Mouse (Mus musculus): ENCODE measurements around the gene Iqgap1. TPM values are rescaled to one million over a fixed set of nuclear protein-coding genes. Genes with fewer than 3 reads are reported as not detected.
A peak's percentile ranks its signal among the peaks of the same experiment; 100 is the strongest.

Iqgap1 gene
- total and polyA plus RNA-seq, 3 experiments, result 33.5 to 35.8 (median 34.8) TPM

DNA sequence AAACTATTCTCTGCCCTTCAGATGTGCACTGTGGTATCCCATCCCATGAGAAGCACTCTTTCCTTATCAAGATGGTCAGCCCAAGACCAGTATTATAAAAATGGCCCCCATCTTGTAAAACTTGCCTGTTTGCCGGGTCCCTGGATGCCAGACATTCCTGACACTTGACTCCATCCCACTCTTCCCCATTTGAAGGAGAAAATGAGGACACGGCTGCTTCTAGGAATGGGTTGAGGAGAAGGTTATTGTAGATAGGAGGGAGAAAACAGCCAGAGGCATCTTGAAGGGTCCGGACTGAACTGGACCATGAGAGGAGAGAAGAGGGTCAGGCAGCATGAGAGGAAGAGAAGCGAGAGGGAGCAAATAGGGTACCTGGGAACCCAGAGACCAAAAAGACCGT, 9.1 kb downstream of the Iqgap1 start:
- no peaks in the 10 kb centered on the region for H3K79me2 ChIP-seq (replicated peaks; ENCODE audit: control insufficient read depth, insufficient read depth, low read length)
- TF ChIP-seq EP300 (IDR thresholded peaks at IDR 0.05; ENCODE audit: insufficient read depth, low read depth, low read length) (no peak), POLR2A (IDR thresholded peaks at IDR 0.05; ENCODE audit: insufficient read depth, low read depth, low read length) (no peak), CTCF (IDR thresholded peaks at IDR 0.05) (no peak)
- intact Hi-C loops (cut with DNase I), result no loop called here
- no peak overlapping the region for H3K4me3 ChIP-seq
- H3K9ac ChIP-seq (ENCODE audit: low read depth, low read length), result no peak overlapping the region
- H3K4me1 ChIP-seq (ENCODE audit: control insufficient read depth, insufficient read depth, low read length), result no peaks in the 10 kb centered on the region
- H3K27ac ChIP-seq, result no peak overlapping the region
- no peaks in the 10 kb centered on the region for H3K36me3 ChIP-seq (ENCODE audit: control insufficient read depth, insufficient read depth, low read length)
- H3K27me3 ChIP-seq (ENCODE audit: control insufficient read depth, insufficient read depth, low read length), result no peaks in the 10 kb centered on the region
- no peak for DNase-seq
- WGBS, result 60% methylated on average over 5 of the region's 5 CpGs

DNA sequence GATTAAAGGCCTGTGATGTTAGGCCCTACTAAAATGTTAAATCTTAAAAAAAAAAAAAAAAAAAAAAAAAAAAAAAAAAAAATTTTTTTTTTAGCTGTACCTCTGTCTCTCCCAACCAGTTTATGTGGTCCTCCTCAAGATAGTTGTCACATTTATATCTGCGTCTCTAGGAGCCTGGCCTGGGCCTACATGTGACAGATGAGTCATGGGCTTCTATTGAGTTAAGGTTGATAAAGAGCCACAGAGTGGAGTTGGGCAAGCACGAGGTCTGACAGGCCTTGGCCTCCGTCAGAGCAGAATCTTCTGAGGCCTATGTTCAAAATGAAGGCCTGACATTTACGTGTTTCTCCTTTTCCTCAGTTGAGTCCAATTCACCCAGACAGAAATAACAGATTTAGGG, 12.4 kb downstream of the Iqgap1 start:
- Histone ChIP-seq H3K27me3 (ENCODE audit: control insufficient read depth, insufficient read depth, low read length) (no peaks in the 10 kb centered on the region), H3K79me2 (replicated peaks; ENCODE audit: control insufficient read depth, insufficient read depth, low read length) (no peaks in the 10 kb centered on the region), H3K9ac (ENCODE audit: low read depth, low read length) (no peak overlapping the region), H3K27ac (no peak overlapping the region), H3K4me3 (no peak overlapping the region), H3K4me1 (ENCODE audit: control insufficient read depth, insufficient read depth, low read length) (no peaks in the 10 kb centered on the region), H3K36me3 (ENCODE audit: control insufficient read depth, insufficient read depth, low read length) (no peaks in the 10 kb centered on the region)
- TF ChIP-seq CTCF (IDR thresholded peaks at IDR 0.05) (no peak), POLR2A (IDR thresholded peaks at IDR 0.05; ENCODE audit: insufficient read depth, low read depth, low read length) (no peak), EP300 (IDR thresholded peaks at IDR 0.05; ENCODE audit: insufficient read depth, low read depth, low read length) (no peak)
- 73% methylated on average over 4 of the region's 4 CpGs for WGBS
- intact Hi-C loops (cut with DNase I), result no loop called here
- DNase-seq, result no peak

DNA sequence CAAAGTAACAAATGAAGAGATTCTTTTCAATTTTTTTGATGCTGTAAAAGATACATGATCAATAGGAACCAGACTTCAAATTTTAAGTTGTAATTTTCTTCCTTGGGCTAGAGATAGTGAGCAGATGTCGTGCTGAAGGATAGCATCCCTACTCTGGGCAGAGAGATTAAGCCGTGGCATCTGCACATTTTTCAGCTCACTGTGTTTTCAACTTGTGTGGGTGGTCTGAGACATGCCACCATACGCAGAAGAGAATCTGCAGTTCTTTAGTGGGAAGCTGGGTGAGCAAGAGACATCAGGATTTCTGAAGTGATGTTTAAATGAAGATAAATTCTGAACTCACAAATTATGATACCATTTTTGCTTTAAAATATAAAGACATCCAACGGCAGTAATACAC, 19.4 kb downstream of the Iqgap1 start:
- Histone ChIP-seq H3K27me3 (ENCODE audit: control insufficient read depth, insufficient read depth, low read length) (no peaks in the 10 kb centered on the region), H3K4me3 (no peak overlapping the region), H3K36me3 (ENCODE audit: control insufficient read depth, insufficient read depth, low read length) (no peaks in the 10 kb centered on the region), H3K9ac (ENCODE audit: low read depth, low read length) (no peak overlapping the region), H3K4me1 (ENCODE audit: control insufficient read depth, insufficient read depth, low read length) (peaks cover 3% of the 10 kb centered on the region), H3K27ac (no peak overlapping the region), H3K79me2 (replicated peaks; ENCODE audit: control insufficient read depth, insufficient read depth, low read length) (peaks cover 1% of the 10 kb centered on the region; the same call in 1 of the 2 replicates)
- intact Hi-C loops (cut with DNase I), result no loop called here
- no peak for DNase-seq
- WGBS, result 63% methylated on average over 4 of the region's 4 CpGs
- TF ChIP-seq CTCF (IDR thresholded peaks at IDR 0.05) (no peak), EP300 (IDR thresholded peaks at IDR 0.05; ENCODE audit: insufficient read depth, low read depth, low read length) (no peak), POLR2A (IDR thresholded peaks at IDR 0.05; ENCODE audit: insufficient read depth, low read depth, low read length) (no peak)

GRCm38 (mm10) chr7:80803173-80803872, 22.5 kb downstream of the Iqgap1 start:
- intact Hi-C loops (cut with DNase I), result loop anchor here (2.0 kb wide), 4 partner anchors 23 to 61 kb away; no protein-coding TSS in a partner anchor
- H3K79me2 ChIP-seq (replicated peaks; ENCODE audit: control insufficient read depth, insufficient read depth, low read length), result peaks cover 3% of the 10 kb centered on the region
- peak overlapping the region; percentile 97 for H3K4me3 ChIP-seq
- peak overlapping the region; percentile 92 for H3K9ac ChIP-seq (ENCODE audit: low read depth, low read length)
- H3K36me3 ChIP-seq (ENCODE audit: control insufficient read depth, insufficient read depth, low read length), result peaks cover 13% of the 10 kb centered on the region
- TF ChIP-seq EP300 (IDR thresholded peaks at IDR 0.05; ENCODE audit: insufficient read depth, low read depth, low read length), result no peak
- peak; percentile 93 for TF ChIP-seq POLR2A (IDR thresholded peaks at IDR 0.05; ENCODE audit: insufficient read depth, low read depth, low read length)
- peak; percentile 36; the same call in 1 of the 2 replicates for TF ChIP-seq CTCF (IDR thresholded peaks at IDR 0.05)
- H3K4me1 ChIP-seq (ENCODE audit: control insufficient read depth, insufficient read depth, low read length), result peaks cover 3% of the 10 kb centered on the region
- peak overlapping the region; percentile 97 for H3K27ac ChIP-seq
- DNase-seq, result peak; percentile 94 to 97
- no peaks in the 10 kb centered on the region for H3K27me3 ChIP-seq (ENCODE audit: control insufficient read depth, insufficient read depth, low read length)
- WGBS, result 2% methylated on average over 43 of the region's 47 CpGs

DNA sequence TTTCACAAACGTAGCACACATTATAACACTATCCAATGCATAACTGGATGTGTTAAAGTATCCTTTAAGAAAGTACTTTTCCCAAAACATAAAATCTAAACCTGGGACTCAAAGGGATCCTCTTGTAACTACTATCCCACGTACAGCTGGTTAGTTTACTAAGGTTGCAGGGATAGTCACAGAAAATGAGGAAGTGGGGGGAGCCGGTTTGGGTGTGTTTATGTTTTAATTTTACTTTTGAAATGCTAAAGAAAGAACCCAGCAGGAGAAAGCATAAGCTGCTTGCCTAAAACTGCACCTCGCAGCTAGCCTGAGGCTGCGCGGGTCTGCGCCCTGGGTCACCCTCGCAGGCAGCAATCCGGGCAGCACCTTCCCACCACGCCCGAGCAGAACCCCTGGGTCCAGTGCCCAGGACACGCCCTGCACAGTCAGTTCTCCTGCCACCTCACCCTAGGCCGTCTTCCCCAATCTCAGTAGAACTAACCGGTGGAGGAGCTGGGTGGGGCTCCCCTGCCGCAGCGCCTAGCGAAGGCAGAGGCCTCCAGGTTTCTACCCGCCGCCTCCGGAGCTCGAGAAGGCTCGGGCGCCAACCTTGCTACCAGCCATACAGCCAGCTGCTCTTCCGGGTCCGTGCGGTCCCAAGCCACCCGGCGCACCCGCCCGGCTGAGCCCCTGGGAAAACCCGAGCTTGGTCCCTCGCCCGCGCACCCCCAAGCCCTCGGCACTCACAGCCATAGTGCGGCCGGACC, 23.2 kb downstream of the Iqgap1 start:
- Histone ChIP-seq H3K4me1 (ENCODE audit: control insufficient read depth, insufficient read depth, low read length) (peaks cover 3% of the 10 kb centered on the region), H3K36me3 (ENCODE audit: control insufficient read depth, insufficient read depth, low read length) (peaks cover 17% of the 10 kb centered on the region), H3K9ac (ENCODE audit: low read depth, low read length) (peak overlapping the region; percentile 92), H3K4me3 (peak overlapping the region; percentile 97), H3K79me2 (replicated peaks; ENCODE audit: control insufficient read depth, insufficient read depth, low read length) (peaks cover 3% of the 10 kb centered on the region), H3K27ac (peak overlapping the region; percentile 97), H3K27me3 (ENCODE audit: control insufficient read depth, insufficient read depth, low read length) (no peaks in the 10 kb centered on the region)
- WGBS, result under 1% methylated on average over 37 of the region's 37 CpGs
- intact Hi-C loops (cut with DNase I), result loop anchor here (2.0 kb wide), 4 partner anchors 22 to 60 kb away; no protein-coding TSS in a partner anchor
- TF ChIP-seq CTCF (IDR thresholded peaks at IDR 0.05), result no peak
- DNase-seq, result no peak

DNA sequence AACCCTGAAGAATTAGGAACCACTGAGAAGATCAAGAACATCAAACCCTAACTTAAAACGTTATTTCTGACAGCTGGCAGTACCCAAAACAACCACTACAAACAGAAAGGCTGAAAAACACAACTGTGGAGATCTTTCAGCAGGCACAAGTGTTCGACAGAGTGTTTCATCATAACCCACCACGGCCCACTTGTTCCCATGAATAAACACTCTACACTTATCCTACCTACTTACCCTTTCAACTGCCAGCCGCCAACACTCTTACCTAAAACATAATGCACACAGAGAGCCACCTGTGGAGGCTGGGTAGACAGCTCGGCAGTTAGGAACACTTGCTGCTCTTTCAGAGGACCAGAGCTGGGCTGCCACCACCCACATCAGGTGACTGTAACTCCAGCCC, 26.5 kb downstream of the Iqgap1 start:
- H3K9ac ChIP-seq (ENCODE audit: low read depth, low read length), result no peak overlapping the region
- peaks cover 7% of the 10 kb centered on the region for H3K4me1 ChIP-seq (ENCODE audit: control insufficient read depth, insufficient read depth, low read length)
- TF ChIP-seq POLR2A (IDR thresholded peaks at IDR 0.05; ENCODE audit: insufficient read depth, low read depth, low read length) (no peak), CTCF (IDR thresholded peaks at IDR 0.05) (0 out of 2 replicates have a peak, but pooled peaks have one; percentile 14), EP300 (IDR thresholded peaks at IDR 0.05; ENCODE audit: insufficient read depth, low read depth, low read length) (no peak)
- H3K79me2 ChIP-seq (replicated peaks; ENCODE audit: control insufficient read depth, insufficient read depth, low read length), result peaks cover 5% of the 10 kb centered on the region
- H3K27me3 ChIP-seq (ENCODE audit: control insufficient read depth, insufficient read depth, low read length), result no peaks in the 10 kb centered on the region
- intact Hi-C loops (cut with DNase I), result no loop called here
- no peak overlapping the region for H3K4me3 ChIP-seq
- H3K36me3 ChIP-seq (ENCODE audit: control insufficient read depth, insufficient read depth, low read length), result peaks cover 35% of the 10 kb centered on the region
- 72% methylated on average over 5 of the region's 5 CpGs for WGBS
- no peak for DNase-seq
- H3K27ac ChIP-seq, result no peak overlapping the region
